Mouse (Mus musculus) liver, adult 2 months (tissue): ENCODE data around the gene Prkd2. TPM values are rescaled to one million over a fixed set of nuclear protein-coding genes. Genes with fewer than 3 reads are reported as not detected.
A peak's percentile ranks its signal among the peaks of the same experiment; 100 is the strongest.

Experiments
- DNase-seq: peaks from one replicate; pipeline ENCODE4 v3.0.0-alpha.2; 2011; ENCODE audit warnings: low read depth, low spot score; ENCODE audit errors: extremely low read depth
- H3K27ac ChIP-seq: fragments of 200-500 bp; replicated peaks from 2 replicates; pipeline ENCODE4 v1.5.1; 2012; ENCODE audit warnings: low read depth, mild to moderate bottlenecking, control low read depth, inconsistent platforms, low read length; ENCODE audit not compliant: insufficient read depth
- H3K27me3 ChIP-seq: fragments of 200-500 bp; 2 replicates; pipeline ENCODE4 v1.6.1; 2012; ENCODE audit warnings: mild to moderate bottlenecking, moderate library complexity, low read length, inconsistent platforms; ENCODE audit not compliant: control insufficient read depth, insufficient read depth
- H3K36me3 ChIP-seq: fragments of 200-500 bp; 2 replicates; pipeline ENCODE4 v1.6.1; 2012; ENCODE audit warnings: low read length, inconsistent platforms; ENCODE audit not compliant: control insufficient read depth, insufficient read depth
- H3K4me1 ChIP-seq: fragments of 200-500 bp; 2 replicates; pipeline ENCODE4 v1.6.1; 2011; ENCODE audit warnings: low read length; ENCODE audit not compliant: control insufficient read depth, insufficient read depth
- H3K4me3 ChIP-seq: fragments of 200-500 bp; 2 replicates; pipeline ENCODE4 v1.5.1; 2011; ENCODE audit warnings: low read depth, mild to moderate bottlenecking, control low read depth, low read length, moderate library complexity; ENCODE audit not compliant: insufficient read depth
- H3K79me2 ChIP-seq: fragments of 200-500 bp; 2 replicates; pipeline ENCODE4 v1.6.1; 2012; ENCODE audit warnings: inconsistent platforms, mild to moderate bottlenecking, low read length, moderate library complexity; ENCODE audit not compliant: control insufficient read depth, insufficient read depth
- H3K9ac ChIP-seq: fragments of 200-500 bp; 2 replicates; pipeline ENCODE4 v1.6.1; 2012; ENCODE audit warnings: low read depth, mild to moderate bottlenecking, control low read depth, inconsistent platforms, low read length
- CTCF ChIP-seq: fragments of 200-500 bp; IDR thresholded peaks from 2 replicates; pipeline ENCODE4 v1.5.1; 2011; ENCODE audit warnings: low read depth, low read length, control low read depth
- POLR2A ChIP-seq: fragments of 200-500 bp; IDR thresholded peaks from 2 replicates; pipeline ENCODE4 v1.6.1; 2011; ENCODE audit warnings: low read length, control low read depth; ENCODE audit not compliant: insufficient read depth; ENCODE audit errors: extremely low read depth
- WGBS: fragments of 180-500 bp; shearing (Covaris S2); methylation state at CpG from one replicate; pipeline ENCODE4 v1.1.7; 2018; 5-methylcytosine and 5-hydroxymethylcytosine counted together
- polyA plus RNA-seq: library from polyadenylated mRNA; depleted of rRNA; stranded (reverse); fragments of >200 nt; gene quantifications from 2 replicates; pipeline ENCODE4 v1.2.3, GENCODE M21; 2012; rRNA removed
- total RNA-seq: library from RNA; depleted of rRNA; stranded (reverse); fragments of >200 nt; gene quantifications from 2 replicates; pipeline ENCODE4 v1.2.3, GENCODE M21; 2014; rRNA removed

Prkd2 gene
- total RNA-seq (2.5 and 5.1 TPM in 2 replicates), polyA plus RNA-seq (7.8 and 11.7 TPM in 2 replicates)

GRCm38 (mm10) chr7:16842645-16843063 is at the start of gene Prkd2:
Gene Prkd2, plus strand, starts transcription at chr7:16842902.
- H3K79me2 ChIP-seq = peaks cover 3% of the 10 kb centered on the region; the same call in 1 of the 2 replicates
- TF ChIP-seq POLR2A (peak; percentile 38; the same call in 1 of the 2 replicates), CTCF (no peak)
- peak within 1 kb of the TSS; percentile 85 for H3K9ac ChIP-seq
- H3K27me3 ChIP-seq = no peaks in the 10 kb centered on the region
- peak within 1 kb of the TSS; percentile 55 for H3K27ac ChIP-seq
- WGBS = under 1% methylated on average over 32 of the region's 32 CpGs
- H3K4me1 ChIP-seq = 0 out of 2 replicates have a peak, but pooled peaks cover 4% of the 10 kb centered on the region
- peak; percentile 48 for DNase-seq
- H3K4me3 ChIP-seq = peak within 1 kb of the TSS; percentile 83
- H3K36me3 ChIP-seq = no peaks in the 10 kb centered on the region

- no peak overlapping the region for H3K27ac ChIP-seq
- no peaks in the 10 kb centered on the region for H3K36me3 ChIP-seq
- no peaks in the 10 kb centered on the region for H3K79me2 ChIP-seq
- 48% methylated on average over 19 of the region's 19 CpGs for WGBS
- H3K4me1 ChIP-seq = peaks cover 5% of the 10 kb centered on the region; the same call in 1 of the 2 replicates
- peak; percentile 56 for DNase-seq
- H3K4me3 ChIP-seq = peak overlapping the region; percentile 39; the same call in 1 of the 2 replicates
- TF ChIP-seq CTCF (no peak), POLR2A (no peak)
- no peak overlapping the region for H3K9ac ChIP-seq
- H3K27me3 ChIP-seq = no peaks in the 10 kb centered on the region
Measured at GRCm38 (mm10) chr7:16793010-16793725, 49.5 kb upstream of the Prkd2 start.

- Histone ChIP-seq H3K27ac (no peak overlapping the region), H3K79me2 (no peaks in the 10 kb centered on the region), H3K4me1 (peaks cover 5% of the 10 kb centered on the region; the same call in 1 of the 2 replicates), H3K36me3 (no peaks in the 10 kb centered on the region), H3K27me3 (no peaks in the 10 kb centered on the region), H3K4me3 (no peak overlapping the region), H3K9ac (no peak overlapping the region)
- DNase-seq = no peak
- WGBS = 94% methylated on average over 5 of the region's 5 CpGs
- TF ChIP-seq POLR2A (no peak), CTCF (no peak)
Measured at GRCm38 (mm10) chr7:16794886-16795285, 47.8 kb upstream of the Prkd2 start.

DNA sequence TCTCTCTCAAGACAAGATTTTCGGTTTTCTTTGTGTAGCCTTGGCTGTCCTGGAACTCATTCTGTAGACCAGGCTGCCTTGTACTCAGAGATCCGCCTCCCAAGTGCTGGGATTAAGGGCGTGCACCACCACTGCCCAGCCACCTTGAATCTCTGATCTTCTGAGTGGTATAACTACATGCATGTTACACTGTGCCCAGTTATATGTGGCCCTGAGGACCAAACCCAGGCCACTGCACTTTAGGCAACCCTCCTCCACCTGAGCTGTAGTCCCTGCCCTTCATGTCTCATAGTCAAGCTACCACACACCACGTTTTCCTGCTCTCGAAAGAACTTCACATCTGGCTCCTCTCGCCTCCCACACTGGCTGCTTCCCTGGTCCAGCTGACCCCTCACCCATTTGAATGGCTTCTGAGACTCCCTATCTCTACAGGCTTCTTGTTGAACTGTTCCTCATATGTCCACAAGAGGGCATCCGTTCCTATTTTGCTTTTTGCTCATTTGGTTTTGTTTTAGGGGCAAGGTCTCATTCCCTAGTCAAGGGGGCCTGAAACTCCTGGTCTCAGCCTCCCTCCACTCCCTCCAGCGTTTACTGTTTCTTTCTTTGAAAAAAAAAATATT is 38.2 kb upstream of the Prkd2 start:
- WGBS = 46% methylated on average over 8 of the region's 8 CpGs
- no peak overlapping the region for H3K9ac ChIP-seq

GRCm38 (mm10) chr7:16807936-16808335 is 34.8 kb upstream of the Prkd2 start:
- Histone ChIP-seq H3K9ac (no peak overlapping the region), H3K27me3 (no peaks in the 10 kb centered on the region), H3K27ac (no peak overlapping the region), H3K79me2 (no peaks in the 10 kb centered on the region), H3K36me3 (no peaks in the 10 kb centered on the region), H3K4me1 (no peaks in the 10 kb centered on the region), H3K4me3 (no peak overlapping the region)
- DNase-seq = no peak
- WGBS = 88% methylated on average over 9 of the region's 9 CpGs
- peak; percentile 54; the same call in 1 of the 2 replicates for TF ChIP-seq CTCF
- no peak for TF ChIP-seq POLR2A

More for the DNA sequence above, 38.2 kb upstream of the Prkd2 start:
- DNase-seq = peak; percentile 30
- H3K4me1 ChIP-seq = no peaks in the 10 kb centered on the region
- no peak overlapping the region for H3K27ac ChIP-seq
- no peaks in the 10 kb centered on the region for H3K79me2 ChIP-seq
- no peaks in the 10 kb centered on the region for H3K36me3 ChIP-seq
- TF ChIP-seq CTCF = 0 out of 2 replicates have a peak, but pooled peaks have one; percentile 27
- TF ChIP-seq POLR2A = no peak
- no peaks in the 10 kb centered on the region for H3K27me3 ChIP-seq
- no peak overlapping the region for H3K4me3 ChIP-seq

DNA sequence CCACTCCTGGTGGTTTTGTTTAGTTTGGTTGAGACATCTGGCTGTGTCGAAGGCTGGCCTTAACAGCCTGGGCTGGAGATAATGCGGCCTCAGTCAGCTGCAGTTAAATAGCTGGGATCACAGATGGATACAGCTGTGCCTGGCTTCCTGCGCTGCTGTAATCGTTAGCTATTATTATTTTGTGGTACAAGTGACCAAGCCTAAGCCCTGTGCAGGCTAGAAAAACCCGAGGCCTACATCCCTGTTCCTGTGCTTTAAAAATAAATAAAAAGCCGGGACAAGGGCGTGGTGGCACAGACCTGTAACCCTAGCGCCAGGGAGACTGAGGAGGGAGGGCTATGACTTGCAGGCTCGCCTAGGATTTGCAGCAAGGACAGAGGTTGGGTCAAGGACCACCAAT is 34.1 kb upstream of the Prkd2 start:
- TF ChIP-seq CTCF = no peak
- no peak for TF ChIP-seq POLR2A
- no peak overlapping the region for H3K9ac ChIP-seq
- no peaks in the 10 kb centered on the region for H3K4me1 ChIP-seq
- WGBS = 89% methylated on average over 9 of the region's 9 CpGs
- H3K4me3 ChIP-seq = no peak overlapping the region
- no peaks in the 10 kb centered on the region for H3K79me2 ChIP-seq
- no peaks in the 10 kb centered on the region for H3K27me3 ChIP-seq
- no peak overlapping the region for H3K27ac ChIP-seq
- no peaks in the 10 kb centered on the region for H3K36me3 ChIP-seq
- DNase-seq = no peak
